Mouse (Mus musculus) liver, postnatal 0 days (tissue): ENCODE results near the gene Cald1.

ENCODE experiments used
- CTCF ChIP-seq: sonication (generic); IDR thresholded peaks from 2 replicates; pipeline ENCODE4 v1.5.1; 2016; ENCODE audit warnings: antibody characterized with exemption, low read depth
- EP300 ChIP-seq: IDR thresholded peaks from 2 replicates; pipeline ENCODE4 v1.6.1; 2016; ENCODE audit warnings: antibody characterized with exemption, low read depth, mild to moderate bottlenecking

DNA sequence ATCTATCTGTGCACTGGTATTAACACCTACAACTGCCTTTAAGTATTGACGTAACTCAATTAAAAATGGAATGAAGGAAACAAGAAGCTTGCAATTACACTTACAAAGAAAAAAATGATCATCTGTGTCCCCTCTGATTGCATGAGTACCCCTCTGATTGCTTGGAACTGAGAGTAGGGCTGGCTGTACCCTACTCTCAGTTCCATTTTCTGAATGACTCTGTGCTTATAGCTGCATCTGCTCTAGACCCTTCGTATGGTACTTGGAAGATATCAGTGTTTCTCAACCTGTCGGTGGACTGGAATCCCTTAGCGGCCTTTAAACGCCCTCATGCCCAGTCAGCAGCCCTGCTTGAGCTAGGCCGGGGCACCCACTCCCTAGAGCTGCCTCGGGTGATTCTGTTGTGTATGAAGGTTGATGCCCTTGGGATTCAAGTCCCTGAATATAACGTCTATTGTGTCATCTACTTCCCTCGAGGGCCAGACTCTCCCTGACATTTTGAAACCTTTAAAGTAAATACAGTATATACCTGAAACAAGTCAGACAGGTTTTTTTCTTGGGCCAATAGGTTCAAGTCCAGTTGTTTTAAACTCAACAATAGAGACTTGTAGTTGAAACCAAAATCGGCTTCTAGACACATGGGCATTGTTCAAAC lies 125.1 kb downstream of the Cald1 start:
- TF ChIP-seq CTCF (no peak), EP300 (no peak)
